Mouse (Mus musculus): Measurements from ENCODE around the gene Mzf1. TPM values are rescaled to one million over a fixed set of nuclear protein-coding genes. Genes with fewer than 3 reads are reported as not detected.

Gene Mzf1
- polyA plus RNA-seq, 1 experiment from 2014 or later = 1.2 TPM

DNA sequence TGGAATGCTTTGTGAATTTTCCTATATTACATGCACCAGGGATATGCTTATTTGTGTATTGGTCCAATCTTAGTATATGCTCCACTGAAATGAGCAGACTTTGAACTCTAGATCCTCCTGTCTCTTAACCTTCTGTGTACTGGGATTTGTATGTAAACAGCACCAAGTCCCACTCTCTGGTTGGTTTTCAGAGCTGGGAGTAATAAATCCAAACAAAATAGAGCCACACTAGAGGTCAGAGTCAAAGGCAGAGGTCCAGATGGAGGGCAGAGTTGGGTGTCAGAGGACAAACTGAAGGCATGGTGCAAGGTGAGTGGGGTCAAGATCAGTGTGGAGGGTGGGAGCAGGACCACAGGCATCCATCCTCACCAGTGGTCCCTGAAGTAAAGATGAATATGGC lies 58.7 kb downstream of the Mzf1 start:
- Histone ChIP-seq H3K4me3 (ENCODE audit: low read depth, low read length) (no peak overlapping the region), H3K27me3 (ENCODE audit: control insufficient read depth, insufficient read depth, low read length) (no peaks in the 10 kb centered on the region), H3K36me3 (replicated peaks; ENCODE audit: control insufficient read depth, insufficient read depth, low read depth, low read length) (no peaks in the 10 kb centered on the region), H3K4me1 (ENCODE audit: control insufficient read depth, insufficient read depth, low read length) (no peaks in the 10 kb centered on the region), H3K9ac (replicated peaks; ENCODE audit: low read length) (no peak overlapping the region), H3K4me2 (ENCODE audit: low read depth, low read length) (no peak overlapping the region), H3K27ac (replicated peaks; ENCODE audit: low read depth, low read length) (no peak overlapping the region), H3K9me3 (replicated peaks; ENCODE audit: control insufficient read depth, low read length) (no peaks in the 10 kb centered on the region)
- DNase-seq (ENCODE audit: low spot score) (no peak), ATAC-seq (replicated peaks; ENCODE audit: insufficient number of reproducible peaks, low FRiP score, low TSS enrichment, low read depth) (no peak)

DNA sequence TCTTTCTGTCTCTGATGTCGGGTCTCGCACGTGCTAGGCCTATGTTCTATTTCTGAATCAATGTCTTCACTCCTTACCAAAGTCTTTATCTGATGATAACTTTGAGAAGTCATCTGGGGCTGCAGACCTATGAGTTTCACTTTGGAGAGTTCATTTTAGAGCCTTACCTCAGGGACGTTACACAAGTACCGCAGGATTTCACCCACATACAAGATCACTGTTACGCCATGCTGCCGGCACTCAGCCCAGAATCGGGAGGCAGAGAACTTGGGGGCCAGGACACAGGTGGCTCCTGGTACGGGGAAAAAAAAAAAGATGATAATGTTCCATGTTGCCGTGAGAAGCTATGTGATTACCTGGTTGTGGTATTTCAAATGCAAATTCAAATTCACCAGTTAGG lies 61.4 kb downstream of the Mzf1 start:
- H3K4me2 ChIP-seq (ENCODE audit: low read depth, low read length) = no peak overlapping the region

More for the DNA sequence above, 61.4 kb downstream of the Mzf1 start:
- no peaks in the 10 kb centered on the region for H3K27me3 ChIP-seq (ENCODE audit: control insufficient read depth, insufficient read depth, low read length)
- no peaks in the 10 kb centered on the region for H3K36me3 ChIP-seq (replicated peaks; ENCODE audit: control insufficient read depth, insufficient read depth, low read depth, low read length)
- no peak overlapping the region for H3K27ac ChIP-seq (replicated peaks; ENCODE audit: low read depth, low read length)
- ATAC-seq (replicated peaks; ENCODE audit: insufficient number of reproducible peaks, low FRiP score, low TSS enrichment, low read depth) (no peak), DNase-seq (ENCODE audit: low spot score) (no peak)
- no peak overlapping the region for H3K9ac ChIP-seq (replicated peaks; ENCODE audit: low read length)
- 91% methylated on average over 10 of the region's 10 CpGs for WGBS
- no peak overlapping the region for H3K4me3 ChIP-seq (ENCODE audit: low read depth, low read length)
- H3K4me1 ChIP-seq (ENCODE audit: control insufficient read depth, insufficient read depth, low read length) = no peaks in the 10 kb centered on the region
- no peaks in the 10 kb centered on the region for H3K9me3 ChIP-seq (replicated peaks; ENCODE audit: control insufficient read depth, low read length)

Other genes with a start within 250 kb of the Mzf1 start
- 15.9 and 18.6 TPM in 2 replicates for gene Zfp329, start 235.9 kb downstream of the Mzf1 start, polyA plus RNA-seq (2014; fragmentation: Nextera tagmentation; extraction: Ambion mirVana)
- gene Zfp110, start 220.0 kb downstream of the Mzf1 start, polyA plus RNA-seq (2014; fragmentation: Nextera tagmentation; extraction: Ambion mirVana) = 37.6 and 39.0 TPM in 2 replicates
- 6.5 and 6.9 TPM in 2 replicates for gene Zfp128, start 173.6 kb downstream of the Mzf1 start, polyA plus RNA-seq (2014; fragmentation: Nextera tagmentation; extraction: Ambion mirVana)
- 26.4 and 27.5 TPM in 2 replicates for gene Zscan22, start 156.9 kb downstream of the Mzf1 start, polyA plus RNA-seq (2014; fragmentation: Nextera tagmentation; extraction: Ambion mirVana)
- gene Rps5, start 132.5 kb downstream of the Mzf1 start, polyA plus RNA-seq (2014; fragmentation: Nextera tagmentation; extraction: Ambion mirVana) = 950 and 1,039 TPM in 2 replicates
- 0.56 and 0.69 TPM in 2 replicates for gene Rnf225, start 127.3 kb downstream of the Mzf1 start, polyA plus RNA-seq (2014; fragmentation: Nextera tagmentation; extraction: Ambion mirVana)
- gene Zfp324, start 88.9 kb downstream of the Mzf1 start, polyA plus RNA-seq (2014; fragmentation: Nextera tagmentation; extraction: Ambion mirVana) = 7.9 and 8.9 TPM in 2 replicates
- gene Zfp446, start 76.9 kb downstream of the Mzf1 start, polyA plus RNA-seq (2014; fragmentation: Nextera tagmentation; extraction: Ambion mirVana) = 5.9 and 6.6 TPM in 2 replicates
- not detected in 2 replicates for gene Slc27a5, start 56.6 kb downstream of the Mzf1 start, polyA plus RNA-seq (2014; fragmentation: Nextera tagmentation; extraction: Ambion mirVana)
- gene Trim28, start 55.6 kb downstream of the Mzf1 start, polyA plus RNA-seq (2014; fragmentation: Nextera tagmentation; extraction: Ambion mirVana) = 525 and 526 TPM in 2 replicates
- gene Zbtb45, start 44.7 kb downstream of the Mzf1 start, polyA plus RNA-seq (2014; fragmentation: Nextera tagmentation; extraction: Ambion mirVana) = 22.6 and 22.9 TPM in 2 replicates
- 107 and 116 TPM in 2 replicates for gene Chmp2a, start 20.0 kb downstream of the Mzf1 start, polyA plus RNA-seq (2014; fragmentation: Nextera tagmentation; extraction: Ambion mirVana)
- 172 and 177 TPM in 2 replicates for gene Ube2m, start 16.5 kb downstream of the Mzf1 start, polyA plus RNA-seq (2014; fragmentation: Nextera tagmentation; extraction: Ambion mirVana)
- gene Vmn1r85, start 40.4 kb upstream of the Mzf1 start, polyA plus RNA-seq (2014; fragmentation: Nextera tagmentation; extraction: Ambion mirVana) = not detected in 2 replicates
- not detected in 2 replicates for gene Vmn1r86, start 65.2 kb upstream of the Mzf1 start, polyA plus RNA-seq (2014; fragmentation: Nextera tagmentation; extraction: Ambion mirVana)
- gene Vmn1r87, start 85.4 kb upstream of the Mzf1 start, polyA plus RNA-seq (2014; fragmentation: Nextera tagmentation; extraction: Ambion mirVana) = not detected in 2 replicates
- gene Vmn1r88, start 104.8 kb upstream of the Mzf1 start, polyA plus RNA-seq (2014; fragmentation: Nextera tagmentation; extraction: Ambion mirVana) = not detected in 2 replicates
- gene Vmn1r89, start 158.3 kb upstream of the Mzf1 start, polyA plus RNA-seq (2014; fragmentation: Nextera tagmentation; extraction: Ambion mirVana) = not detected in 2 replicates
- gene Lig1, start 222.5 kb upstream of the Mzf1 start, polyA plus RNA-seq (2014; fragmentation: Nextera tagmentation; extraction: Ambion mirVana) = 147 and 150 TPM in 2 replicates
- 5.0 and 5.1 TPM in 2 replicates for gene Zswim9, start 224.0 kb upstream of the Mzf1 start, polyA plus RNA-seq (2014; fragmentation: Nextera tagmentation; extraction: Ambion mirVana)

All from embryonic facial prominence, embryonic 11.5 days (tissue).